Mouse (Mus musculus): ENCODE results near the gene Osbp2.

DNA sequence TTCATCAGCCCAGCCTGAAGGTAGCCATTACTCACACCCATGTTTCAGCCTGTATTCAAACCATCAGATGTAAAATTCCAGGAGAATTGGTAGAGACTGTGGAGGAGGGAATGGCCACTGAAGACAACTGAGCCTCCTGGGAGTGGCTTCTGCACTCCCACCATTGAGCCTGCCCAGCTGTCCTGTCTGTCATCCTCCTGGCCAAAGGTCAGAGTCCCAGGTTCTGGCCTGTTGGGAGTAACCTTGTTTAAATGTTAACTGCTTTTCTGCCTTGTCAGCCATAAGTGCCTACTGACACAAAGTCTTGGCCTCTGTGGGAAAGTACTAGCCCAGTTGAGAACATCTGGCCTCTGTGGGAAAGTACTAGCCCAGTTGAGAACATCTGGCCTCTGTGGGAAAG, 50.4 kb downstream of the Osbp2 start:
- TF ChIP-seq POLR2A (IDR thresholded peaks at IDR 0.05; ENCODE audit: insufficient read depth, low read length) (no peak), EP300 (IDR thresholded peaks at IDR 0.05; ENCODE audit: insufficient read depth, low read depth, low read length) (no peak), CTCF (IDR thresholded peaks at IDR 0.05; ENCODE audit: low read depth, low read length) (no peak)
